Mouse (Mus musculus) intestine, postnatal 0 days (tissue): ENCODE data around the gene Csf2rb2. TPM values are rescaled to one million over a fixed set of nuclear protein-coding genes. Genes with fewer than 3 reads are reported as not detected.

Experiments used
- ATAC-seq: fragments of 200-750 bp; cut with Nextera tagmentation; 2 replicates; pipeline ENCODE4 v1.8.0; 2017; ENCODE audit warnings: mild to moderate bottlenecking, moderate TSS enrichment, moderate library complexity
- H3K27ac ChIP-seq: fragments of 300-500 bp; sonication (generic); 2 replicates; pipeline ENCODE4 v1.5.1; 2014; ENCODE audit warnings: mild to moderate bottlenecking, low read depth, low read length, moderate library complexity
- H3K27me3 ChIP-seq: fragments of 300-500 bp; sonication (generic); replicated peaks from 2 replicates; pipeline ENCODE4 v1.6.1; 2014; ENCODE audit warnings: low read length, mixed read lengths; ENCODE audit not compliant: control insufficient read depth, insufficient read depth
- H3K36me3 ChIP-seq: fragments of 300-500 bp; sonication (generic); 2 replicates; pipeline ENCODE4 v1.6.1; 2014; ENCODE audit warnings: mild to moderate bottlenecking, moderate library complexity; ENCODE audit not compliant: control insufficient read depth, insufficient read depth
- H3K4me1 ChIP-seq: fragments of 300-500 bp; sonication (generic); replicated peaks from 2 replicates; pipeline ENCODE4 v1.6.1; 2014; ENCODE audit warnings: antibody characterized with exemption, low read length, mixed read lengths; ENCODE audit not compliant: control insufficient read depth, insufficient read depth
- H3K4me2 ChIP-seq: fragments of 300-500 bp; sonication (generic); replicated peaks from 2 replicates; pipeline ENCODE4 v1.6.1; 2014; ENCODE audit warnings: low read depth, mild to moderate bottlenecking, moderate library complexity
- H3K4me3 ChIP-seq: fragments of 300-500 bp; sonication (generic); 2 replicates; pipeline ENCODE4 v1.5.1; 2014; ENCODE audit warnings: low read depth, low read length
- H3K9ac ChIP-seq: fragments of 300-500 bp; sonication (generic); 2 replicates; pipeline ENCODE4 v1.6.1; 2014; ENCODE audit warnings: mild to moderate bottlenecking, low read depth, low read length
- H3K9me3 ChIP-seq: fragments of 300-500 bp; sonication (generic); 2 replicates; pipeline ENCODE4 v1.6.1; 2016; ENCODE audit warnings: mixed run types; ENCODE audit not compliant: control insufficient read depth
- CTCF ChIP-seq: sonication (generic); IDR thresholded peaks from 2 replicates; pipeline ENCODE4 v1.5.1; 2016; ENCODE audit warnings: low read depth, mild to moderate bottlenecking, control low read depth, antibody characterized with exemption, moderate library complexity
- WGBS: fragments of 180-500 bp; shearing (Covaris S2); extraction: QIAGEN DNeasy Blood & Tissue Kit; methylation state at CpG from one replicate; pipeline ENCODE4 v1.1.7; 2014; 5-methylcytosine and 5-hydroxymethylcytosine counted together
- microRNA-seq: library from miRNA; unstranded; fragments of <30 nt; microRNA quantifications from one replicate; pipeline ENCODE4, GENCODE M21; 2016
- polyA plus RNA-seq: library from polyadenylated mRNA; unstranded; fragments of >200 nt; fragmentation: Nextera tagmentation; extraction: Ambion mirVana; gene quantifications from 2 replicates; pipeline ENCODE4 v1.2.1, GENCODE M21; 2015

Gene Csf2rb2
- polyA plus RNA-seq, 1 experiment from 2014 or later: 0.42 TPM

DNA sequence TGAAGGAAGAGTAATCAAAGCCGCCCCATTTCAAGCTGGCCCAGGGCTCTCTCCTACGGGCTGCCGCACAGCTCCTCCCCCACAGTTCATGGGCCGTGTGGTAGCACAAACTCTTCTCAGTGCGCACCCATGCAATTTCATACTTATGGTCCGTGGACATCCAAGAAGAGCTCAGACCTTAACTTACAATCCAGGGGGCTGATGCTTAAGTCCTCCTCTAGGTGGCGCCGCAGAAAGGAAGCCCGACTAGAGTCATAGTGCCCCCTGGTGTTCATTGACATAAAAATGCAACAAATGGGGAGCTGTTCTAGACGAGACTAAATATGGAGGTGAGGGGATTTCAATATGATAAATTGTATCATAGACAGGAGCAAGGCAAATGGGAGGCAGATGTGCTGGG lies 66.1 kb downstream of the Csf2rb2 start:
- no peaks in the 10 kb centered on the region for H3K9me3 ChIP-seq
- ATAC-seq: no peak
- H3K4me2 ChIP-seq: no peak overlapping the region
- WGBS: 23% methylated on average over 10 of the region's 10 CpGs
- no peaks in the 10 kb centered on the region for H3K36me3 ChIP-seq
- H3K4me1 ChIP-seq: no peaks in the 10 kb centered on the region
- peaks cover 8% of the 10 kb centered on the region; the same call in 1 of the 2 replicates for H3K27me3 ChIP-seq
- H3K4me3 ChIP-seq: no peak overlapping the region
- peak; percentile 98 for TF ChIP-seq CTCF
- H3K27ac ChIP-seq: no peak overlapping the region
- H3K9ac ChIP-seq: no peak overlapping the region

- WGBS: 48% methylated on average over 5 of the region's 5 CpGs
Measured at GRCm38 (mm10) chr15:78234823-78235509, 70.6 kb downstream of the Csf2rb2 start.

More at GRCm38 (mm10) chr15:78234823-78235509, 70.6 kb downstream of the Csf2rb2 start:
- no peaks in the 10 kb centered on the region for H3K4me1 ChIP-seq
- H3K36me3 ChIP-seq: no peaks in the 10 kb centered on the region
- H3K27ac ChIP-seq: no peak overlapping the region
- peak; percentile 66 for ATAC-seq
- H3K9ac ChIP-seq: no peak overlapping the region
- no peak overlapping the region for H3K4me2 ChIP-seq
- no peaks in the 10 kb centered on the region for H3K9me3 ChIP-seq
- TF ChIP-seq CTCF: peak; percentile 28; the same call in 1 of the 2 replicates
- H3K4me3 ChIP-seq: no peak overlapping the region
- H3K27me3 ChIP-seq: peaks cover 8% of the 10 kb centered on the region; the same call in 1 of the 2 replicates

Small RNA genes lying within 50 kb of the gene (microRNA-seq; reads per million reads assigned to microRNA genes)
- gene Mir7676-1 (not detected), gene Mir7676-2 (not detected)

Other genes starting within 250 kb of the Csf2rb2 start
- 0.03 and 0.05 TPM in 2 replicates for gene Cacng2, start 185.7 kb downstream of the Csf2rb2 start, polyA plus RNA-seq
- gene Ift27, start 131.6 kb downstream of the Csf2rb2 start, polyA plus RNA-seq: 29.0 and 31.8 TPM in 2 replicates
- not detected in 2 replicates for gene Pvalb, start 99.3 kb downstream of the Csf2rb2 start, polyA plus RNA-seq
- 2.5 and 2.8 TPM in 2 replicates for gene Ncf4, start 60.9 kb downstream of the Csf2rb2 start, polyA plus RNA-seq
- gene Csf2rb, start 20.0 kb upstream of the Csf2rb2 start, polyA plus RNA-seq: 1.3 and 1.6 TPM in 2 replicates
- gene Tex33, start 90.2 kb upstream of the Csf2rb2 start, polyA plus RNA-seq: not detected in 2 replicates
- gene Tst, start 100.2 kb upstream of the Csf2rb2 start, polyA plus RNA-seq: 36.7 and 48.3 TPM in 2 replicates
- 2.8 and 3.2 TPM in 2 replicates for gene Mpst, start 100.7 kb upstream of the Csf2rb2 start, polyA plus RNA-seq
- 18.6 and 20.1 TPM in 2 replicates for gene Kctd17, start 122.8 kb upstream of the Csf2rb2 start, polyA plus RNA-seq
- 0.63 and 0.84 TPM in 2 replicates for gene Tmprss6, start 162.9 kb upstream of the Csf2rb2 start, polyA plus RNA-seq
- gene Il2rb, start 189.6 kb upstream of the Csf2rb2 start, polyA plus RNA-seq: 0.58 and 0.63 TPM in 2 replicates
- gene C1qtnf6, start 225.7 kb upstream of the Csf2rb2 start, polyA plus RNA-seq: 14.3 and 16.0 TPM in 2 replicates
- 0.05 and 0.10 TPM in 2 replicates for gene Sstr3, start 239.0 kb upstream of the Csf2rb2 start, polyA plus RNA-seq